Mouse (Mus musculus): ENCODE measurements around the gene Nxf1. TPM values are rescaled to one million over a fixed set of nuclear protein-coding genes. Genes with fewer than 3 reads are reported as not detected.

The Nxf1 gene
- polyA plus RNA-seq (2014; fragmentation: Nextera tagmentation; extraction: Ambion mirVana), result 168 and 172 TPM in 2 replicates

GRCm38 (mm10) chr19:8756635-8757387 lies at the start of gene Nxf1:
TSS of gene Nxf1 (plus strand) at chr19:8757073.
- DNase-seq (ENCODE audit: low spot score), result peak; percentile 95
- Histone ChIP-seq H3K9me3 (ENCODE audit: control insufficient read depth, low read length) (no peaks in the 10 kb centered on the region), H3K27ac (ENCODE audit: low read depth) (peak within 1 kb of the TSS; percentile 91), H3K36me3 (ENCODE audit: control insufficient read depth, insufficient read depth, low read length) (peaks cover 41% of the 10 kb centered on the region), H3K4me2 (ENCODE audit: low read length) (peak within 1 kb of the TSS; percentile 83), H3K4me1 (replicated peaks; ENCODE audit: control insufficient read depth, insufficient read depth, low read length) (peaks cover 10% of the 10 kb centered on the region; the same call in 1 of the 2 replicates), H3K27me3 (replicated peaks; ENCODE audit: control insufficient read depth, insufficient read depth, low read length) (no peaks in the 10 kb centered on the region), H3K4me3 (ENCODE audit: low read depth, low read length) (peak within 1 kb of the TSS; percentile 90), H3K9ac (ENCODE audit: low read length) (peak within 1 kb of the TSS; percentile 88)
- WGBS, result under 1% methylated on average over 74 of the region's 75 CpGs
- ATAC-seq (replicated peaks; ENCODE audit: low FRiP score, low TSS enrichment, low read depth), result peak; percentile 91

GRCm38 (mm10) chr19:8708954-8709353 lies 47.9 kb upstream of the Nxf1 start:
- peaks cover 56% of the 10 kb centered on the region for H3K36me3 ChIP-seq (ENCODE audit: control insufficient read depth, insufficient read depth, low read length)
- H3K4me2 ChIP-seq (ENCODE audit: low read length), result no peak overlapping the region
- H3K4me3 ChIP-seq (ENCODE audit: low read depth, low read length), result no peak overlapping the region
- H3K4me1 ChIP-seq (replicated peaks; ENCODE audit: control insufficient read depth, insufficient read depth, low read length), result peaks cover 18% of the 10 kb centered on the region
- 91% methylated on average over 8 of the region's 8 CpGs for WGBS
- no peak overlapping the region for H3K27ac ChIP-seq (ENCODE audit: low read depth)
- no peaks in the 10 kb centered on the region for H3K27me3 ChIP-seq (replicated peaks; ENCODE audit: control insufficient read depth, insufficient read depth, low read length)
- no peaks in the 10 kb centered on the region for H3K9me3 ChIP-seq (ENCODE audit: control insufficient read depth, low read length)
- no peak for DNase-seq (ENCODE audit: low spot score)
- no peak overlapping the region for H3K9ac ChIP-seq (ENCODE audit: low read length)
- no peak for ATAC-seq (replicated peaks; ENCODE audit: low FRiP score, low TSS enrichment, low read depth)

DNA sequence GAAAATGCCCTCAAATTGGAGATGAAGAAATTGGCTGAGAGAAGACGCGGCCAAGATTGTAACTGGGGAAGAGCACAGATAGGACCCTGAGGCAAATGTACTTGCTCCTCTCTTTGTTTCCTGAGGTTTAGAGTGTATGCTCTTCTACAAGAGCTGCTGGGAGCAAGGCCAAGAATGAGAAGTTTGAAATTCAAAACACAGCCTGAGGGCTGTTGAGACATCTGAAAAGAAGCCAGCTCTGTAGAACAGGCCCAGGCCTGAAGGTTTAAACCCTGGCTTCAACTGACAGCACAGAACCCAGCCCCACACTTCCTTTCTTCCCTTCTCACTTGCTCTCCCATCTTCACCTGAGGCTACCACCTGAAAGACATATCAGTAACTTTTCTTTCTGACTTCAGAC lies 46.8 kb upstream of the Nxf1 start:
- DNase-seq (ENCODE audit: low spot score) (no peak), ATAC-seq (replicated peaks; ENCODE audit: low FRiP score, low TSS enrichment, low read depth) (no peak)
- Histone ChIP-seq H3K27me3 (replicated peaks; ENCODE audit: control insufficient read depth, insufficient read depth, low read length) (no peaks in the 10 kb centered on the region), H3K9ac (ENCODE audit: low read length) (no peak overlapping the region), H3K4me2 (ENCODE audit: low read length) (no peak overlapping the region), H3K9me3 (ENCODE audit: control insufficient read depth, low read length) (no peaks in the 10 kb centered on the region), H3K36me3 (ENCODE audit: control insufficient read depth, insufficient read depth, low read length) (peaks cover 56% of the 10 kb centered on the region), H3K27ac (ENCODE audit: low read depth) (0 out of 2 replicates have a peak overlapping the region, but pooled peaks have one; percentile 30), H3K4me3 (ENCODE audit: low read depth, low read length) (no peak overlapping the region), H3K4me1 (replicated peaks; ENCODE audit: control insufficient read depth, insufficient read depth, low read length) (peaks cover 27% of the 10 kb centered on the region)
- 86% methylated on average over 2 of the region's 2 CpGs for WGBS

GRCm38 (mm10) chr19:8711506-8711905 lies 45.4 kb upstream of the Nxf1 start:
- ATAC-seq (replicated peaks; ENCODE audit: low FRiP score, low TSS enrichment, low read depth) (no peak), DNase-seq (ENCODE audit: low spot score) (no peak)
- H3K9ac ChIP-seq (ENCODE audit: low read length), result peak overlapping the region; percentile 90
- peaks cover 54% of the 10 kb centered on the region for H3K36me3 ChIP-seq (ENCODE audit: control insufficient read depth, insufficient read depth, low read length)
- no peak overlapping the region for H3K27ac ChIP-seq (ENCODE audit: low read depth)
- peak overlapping the region; percentile 91 for H3K4me3 ChIP-seq (ENCODE audit: low read depth, low read length)
- H3K9me3 ChIP-seq (ENCODE audit: control insufficient read depth, low read length), result no peaks in the 10 kb centered on the region
- peak overlapping the region; percentile 82 for H3K4me2 ChIP-seq (ENCODE audit: low read length)
- peaks cover 27% of the 10 kb centered on the region for H3K4me1 ChIP-seq (replicated peaks; ENCODE audit: control insufficient read depth, insufficient read depth, low read length)
- no peaks in the 10 kb centered on the region for H3K27me3 ChIP-seq (replicated peaks; ENCODE audit: control insufficient read depth, insufficient read depth, low read length)
- 74% methylated on average over 4 of the region's 4 CpGs for WGBS

DNA sequence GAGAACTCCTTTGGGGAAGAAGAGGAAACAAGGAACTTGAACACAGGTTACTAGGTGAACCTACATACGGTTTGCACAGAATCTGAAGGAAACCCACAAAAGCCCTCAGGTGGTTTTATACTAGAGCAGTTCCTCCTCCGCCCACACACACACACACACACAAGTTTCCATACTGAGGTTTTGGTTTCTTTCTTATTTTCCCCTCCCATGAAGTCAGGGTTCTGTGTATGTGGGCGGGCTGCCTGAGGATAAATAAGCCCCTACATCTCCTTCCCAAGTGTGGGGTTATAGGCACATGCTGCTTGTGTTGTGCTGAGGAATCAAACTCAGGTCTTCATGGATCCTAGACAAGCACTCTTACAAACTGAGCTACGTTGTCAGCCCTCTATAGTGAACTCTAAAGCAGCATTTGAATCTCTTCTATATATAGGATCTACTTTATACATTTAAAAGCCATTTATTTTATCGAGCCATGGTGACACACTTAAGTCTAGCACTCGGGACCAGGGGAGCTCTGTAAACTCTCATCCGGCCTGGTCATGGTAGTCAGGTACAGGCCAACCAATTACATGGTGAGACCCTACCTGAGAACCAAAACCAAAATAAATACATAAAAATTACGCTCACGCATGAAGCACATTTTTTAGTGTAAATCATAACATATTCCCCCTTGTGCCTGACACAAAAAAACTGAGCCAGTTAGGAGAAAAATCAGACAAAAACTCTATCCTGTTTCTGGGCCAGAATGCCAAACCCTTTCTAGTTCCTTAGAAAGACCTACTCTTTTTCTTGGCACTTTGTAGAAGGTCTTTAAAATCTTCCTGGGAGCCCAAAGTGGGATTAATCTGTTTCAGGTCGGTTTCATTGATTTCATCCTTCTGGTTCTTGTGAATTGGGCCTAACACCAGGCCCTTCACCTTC lies 44.7 kb upstream of the Nxf1 start:
- Histone ChIP-seq H3K9ac (ENCODE audit: low read length) (peak overlapping the region; percentile 90), H3K9me3 (ENCODE audit: control insufficient read depth, low read length) (no peaks in the 10 kb centered on the region), H3K27me3 (replicated peaks; ENCODE audit: control insufficient read depth, insufficient read depth, low read length) (no peaks in the 10 kb centered on the region), H3K4me1 (replicated peaks; ENCODE audit: control insufficient read depth, insufficient read depth, low read length) (peaks cover 27% of the 10 kb centered on the region), H3K4me2 (ENCODE audit: low read length) (peak overlapping the region; percentile 82), H3K27ac (ENCODE audit: low read depth) (peak overlapping the region; percentile 95), H3K4me3 (ENCODE audit: low read depth, low read length) (peak overlapping the region; percentile 91), H3K36me3 (ENCODE audit: control insufficient read depth, insufficient read depth, low read length) (peaks cover 47% of the 10 kb centered on the region)
- ATAC-seq (replicated peaks; ENCODE audit: low FRiP score, low TSS enrichment, low read depth) (no peak), DNase-seq (ENCODE audit: low spot score) (no peak)
- 54% methylated on average over 10 of the region's 10 CpGs for WGBS

- H3K27ac ChIP-seq (ENCODE audit: low read depth), result peak overlapping the region; percentile 95
- peaks cover 27% of the 10 kb centered on the region for H3K4me1 ChIP-seq (replicated peaks; ENCODE audit: control insufficient read depth, insufficient read depth, low read length)
- H3K9me3 ChIP-seq (ENCODE audit: control insufficient read depth, low read length), result no peaks in the 10 kb centered on the region
- H3K4me2 ChIP-seq (ENCODE audit: low read length), result peak overlapping the region; percentile 82
- ATAC-seq (replicated peaks; ENCODE audit: low FRiP score, low TSS enrichment, low read depth) (peak; percentile 72), DNase-seq (ENCODE audit: low spot score) (peak; percentile 91)
- no peaks in the 10 kb centered on the region for H3K27me3 ChIP-seq (replicated peaks; ENCODE audit: control insufficient read depth, insufficient read depth, low read length)
- WGBS, result under 1% methylated on average over 11 of the region's 13 CpGs
- peak overlapping the region; percentile 90 for H3K9ac ChIP-seq (ENCODE audit: low read length)
- H3K4me3 ChIP-seq (ENCODE audit: low read depth, low read length), result peak overlapping the region; percentile 91
- H3K36me3 ChIP-seq (ENCODE audit: control insufficient read depth, insufficient read depth, low read length), result peaks cover 40% of the 10 kb centered on the region
Observed at GRCm38 (mm10) chr19:8712870-8713305, 44.0 kb upstream of the Nxf1 start.

DNA sequence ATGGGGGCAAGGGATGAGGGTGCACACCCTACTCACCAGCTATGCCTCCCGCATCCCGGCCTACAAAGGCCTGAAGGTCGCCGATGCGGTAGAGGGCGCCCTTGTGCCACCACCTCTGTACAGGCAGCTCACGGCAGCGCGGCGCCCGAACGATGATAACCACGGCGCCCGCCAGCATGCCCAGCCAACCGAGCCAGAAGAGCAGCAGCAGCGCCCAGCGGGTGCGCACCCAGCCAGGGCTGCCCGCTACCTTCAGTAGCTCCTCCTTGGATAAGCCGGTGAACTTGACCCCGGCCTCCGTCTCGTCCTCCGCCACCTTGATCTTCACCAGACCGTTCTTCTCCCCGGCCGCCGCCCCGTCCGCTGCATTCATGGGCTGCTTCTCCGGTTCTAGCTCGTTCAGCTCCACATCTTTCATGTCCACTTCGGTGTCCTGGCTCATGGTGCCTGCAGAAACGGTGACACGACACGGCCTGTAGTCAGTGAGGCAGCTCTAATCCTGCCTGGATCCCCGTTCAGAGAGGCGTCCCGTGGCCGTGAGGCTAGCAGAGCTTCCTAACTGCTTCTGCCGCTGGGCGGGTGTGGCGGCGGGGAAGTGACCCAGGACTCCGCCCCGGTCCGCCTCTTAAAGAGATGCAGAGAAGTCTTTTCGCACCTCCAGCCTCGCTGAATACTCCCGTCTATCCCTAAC lies 43.4 kb upstream of the Nxf1 start:
- H3K36me3 ChIP-seq (ENCODE audit: control insufficient read depth, insufficient read depth, low read length), result peaks cover 35% of the 10 kb centered on the region
- H3K27ac ChIP-seq (ENCODE audit: low read depth), result peak overlapping the region; percentile 95
- under 1% methylated on average over 51 of the region's 51 CpGs for WGBS
- H3K4me1 ChIP-seq (replicated peaks; ENCODE audit: control insufficient read depth, insufficient read depth, low read length), result peaks cover 27% of the 10 kb centered on the region
- DNase-seq (ENCODE audit: low spot score) (peak; percentile 95), ATAC-seq (replicated peaks; ENCODE audit: low FRiP score, low TSS enrichment, low read depth) (peak; percentile 92)
- H3K27me3 ChIP-seq (replicated peaks; ENCODE audit: control insufficient read depth, insufficient read depth, low read length), result no peaks in the 10 kb centered on the region
- H3K9ac ChIP-seq (ENCODE audit: low read length), result peak overlapping the region; percentile 90
- peak overlapping the region; percentile 91 for H3K4me3 ChIP-seq (ENCODE audit: low read depth, low read length)
- no peaks in the 10 kb centered on the region for H3K9me3 ChIP-seq (ENCODE audit: control insufficient read depth, low read length)
- H3K4me2 ChIP-seq (ENCODE audit: low read length), result peak overlapping the region; percentile 82

- Histone ChIP-seq H3K27ac (ENCODE audit: low read depth) (peak overlapping the region; percentile 95), H3K27me3 (replicated peaks; ENCODE audit: control insufficient read depth, insufficient read depth, low read length) (no peaks in the 10 kb centered on the region), H3K4me3 (ENCODE audit: low read depth, low read length) (peak overlapping the region; percentile 91), H3K9ac (ENCODE audit: low read length) (peak overlapping the region; percentile 90), H3K9me3 (ENCODE audit: control insufficient read depth, low read length) (no peaks in the 10 kb centered on the region), H3K36me3 (ENCODE audit: control insufficient read depth, insufficient read depth, low read length) (peaks cover 28% of the 10 kb centered on the region), H3K4me1 (replicated peaks; ENCODE audit: control insufficient read depth, insufficient read depth, low read length) (peaks cover 27% of the 10 kb centered on the region), H3K4me2 (ENCODE audit: low read length) (peak overlapping the region; percentile 82)
- ATAC-seq (replicated peaks; ENCODE audit: low FRiP score, low TSS enrichment, low read depth) (no peak), DNase-seq (ENCODE audit: low spot score) (no peak)
- 6% methylated on average over 13 of the region's 13 CpGs for WGBS
Observed at GRCm38 (mm10) chr19:8713997-8714652, 42.7 kb upstream of the Nxf1 start.

Measured in intestine, embryonic 14.5 days (tissue).